Mouse (Mus musculus) heart, embryonic 13.5 days (tissue): ENCODE data around the gene Mdm4. TPM values are rescaled to one million over a fixed set of nuclear protein-coding genes. Genes with fewer than 3 reads are reported as not detected.
"Not testable (repeated sequence)": the region's sequence is repeated elsewhere in the genome, so short reads cannot be mapped to it uniquely, and the experiment has no call there.

Experiments used
- ATAC-seq: fragments of 200-750 bp; cut with Nextera tagmentation; 2 replicates; pipeline ENCODE4 v1.8.0; 2017; ENCODE audit warnings: moderate TSS enrichment; ENCODE audit not compliant: insufficient number of reproducible peaks, low FRiP score, low TSS enrichment; ENCODE audit errors: extremely low read depth
- H3K27ac ChIP-seq: fragments of 300-500 bp; sonication (generic); replicated peaks from 2 replicates; pipeline ENCODE4 v1.5.1; 2015; ENCODE audit warnings: moderate library complexity, mild to moderate bottlenecking, inconsistent platforms
- H3K27me3 ChIP-seq: fragments of 300-500 bp; sonication (generic); replicated peaks from 2 replicates; pipeline ENCODE4 v1.6.1; 2015; ENCODE audit warnings: mild to moderate bottlenecking, inconsistent platforms
- H3K36me3 ChIP-seq: fragments of 300-500 bp; sonication (generic); 2 replicates; pipeline ENCODE4 v1.6.1; 2015; ENCODE audit warnings: mild to moderate bottlenecking, inconsistent platforms
- H3K4me1 ChIP-seq: fragments of 300-500 bp; sonication (generic); 2 replicates; pipeline ENCODE4 v1.6.1; 2015; ENCODE audit warnings: inconsistent platforms
- H3K4me2 ChIP-seq: fragments of 300-500 bp; sonication (generic); 2 replicates; pipeline ENCODE4 v1.6.1; 2015; ENCODE audit warnings: inconsistent platforms, mild to moderate bottlenecking, moderate library complexity
- H3K4me3 ChIP-seq: fragments of 300-500 bp; sonication (generic); 2 replicates; pipeline ENCODE4 v1.5.1; 2015; ENCODE audit warnings: moderate library complexity, mild to moderate bottlenecking, inconsistent platforms
- H3K9ac ChIP-seq: fragments of 300-500 bp; sonication (generic); 2 replicates; pipeline ENCODE4 v1.6.1; 2015; ENCODE audit warnings: inconsistent platforms, mild to moderate bottlenecking, moderate library complexity
- H3K9me3 ChIP-seq: fragments of 300-500 bp; sonication (generic); 2 replicates; pipeline ENCODE4 v1.6.1; 2016; ENCODE audit warnings: inconsistent platforms
- WGBS: fragments of 180-500 bp; shearing (Covaris S2); methylation state at CpG from one replicate; pipeline ENCODE4 v1.1.7; 2015; ENCODE audit warnings: mixed read lengths; 5-methylcytosine and 5-hydroxymethylcytosine counted together
- polyA plus RNA-seq: library from polyadenylated mRNA; unstranded; fragments of >200 nt; fragmentation: Nextera tagmentation; extraction: Ambion mirVana; gene quantifications from 2 replicates; pipeline ENCODE4 v1.2.1, GENCODE M21; 2015

The Mdm4 gene
- polyA plus RNA-seq, 1 experiment from 2014 or later = 19.2 TPM

DNA sequence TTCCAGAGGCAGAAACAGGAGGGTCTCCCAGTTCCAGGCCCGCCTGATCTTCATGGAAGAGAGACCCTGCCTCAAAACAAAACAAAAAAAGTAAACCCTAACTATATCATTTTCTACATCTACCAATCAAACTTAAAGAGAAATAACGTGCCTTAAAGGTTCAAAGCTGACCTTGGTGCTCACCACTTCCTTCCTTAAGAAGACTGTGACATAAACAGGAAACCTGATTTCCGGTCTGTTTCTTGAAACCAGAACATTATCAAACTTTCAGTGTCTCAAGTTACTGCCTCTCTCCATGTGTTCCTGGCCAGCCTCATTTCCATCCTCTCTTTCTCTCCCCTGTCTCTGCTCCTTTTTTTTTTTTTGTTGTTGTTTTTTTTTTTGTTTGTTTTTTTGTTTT is 617 bp downstream of the Mdm4 start:
- WGBS = 72% methylated on average over 3 of the region's 3 CpGs

GRCm38 (mm10) chr1:133027980-133028379 is 2.4 kb downstream of the Mdm4 start:
- Histone ChIP-seq H3K4me3 (no peak overlapping the region), H3K4me1 (peaks cover 14% of the 10 kb centered on the region), H3K9ac (no peak overlapping the region), H3K27me3 (no peaks in the 10 kb centered on the region), H3K36me3 (no peaks in the 10 kb centered on the region), H3K27ac (no peak overlapping the region), H3K4me2 (no peak overlapping the region), H3K9me3 (no peaks in the 10 kb centered on the region)
- no peak for ATAC-seq
- 29% methylated on average over 7 of the region's 7 CpGs for WGBS

More for the DNA sequence above, 617 bp downstream of the Mdm4 start:
- H3K27ac ChIP-seq = no peak overlapping the region
- peaks cover 7% of the 10 kb centered on the region for H3K4me1 ChIP-seq
- H3K9me3 ChIP-seq = no peaks in the 10 kb centered on the region
- H3K27me3 ChIP-seq = no peaks in the 10 kb centered on the region
- H3K9ac ChIP-seq = no peak overlapping the region
- H3K36me3 ChIP-seq = no peaks in the 10 kb centered on the region
- no peak overlapping the region for H3K4me3 ChIP-seq
- no peak for ATAC-seq
- H3K4me2 ChIP-seq = no peak overlapping the region

DNA sequence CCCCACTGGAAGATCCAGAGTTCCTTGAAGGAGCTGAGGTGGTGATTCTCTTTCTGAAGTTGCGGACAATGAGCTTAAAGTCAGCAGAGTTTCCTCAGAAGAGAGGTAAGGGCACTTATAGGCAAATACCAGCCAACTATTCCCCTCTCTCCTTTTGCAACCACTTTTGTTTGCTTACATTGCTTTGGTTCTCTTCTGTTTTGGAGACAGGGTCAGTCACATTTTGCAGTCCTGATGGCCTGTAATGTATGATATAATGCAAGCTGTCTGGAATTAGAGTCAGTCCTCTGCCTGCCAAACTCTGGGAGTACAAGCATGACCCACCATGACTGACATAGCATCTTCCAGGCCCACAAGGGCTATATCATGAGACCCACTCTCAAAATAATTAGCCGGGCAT is 3.2 kb downstream of the Mdm4 start:
- no peak overlapping the region for H3K4me2 ChIP-seq
- WGBS = 96% methylated on average over 2 of the region's 2 CpGs
- no peak for ATAC-seq
- H3K27ac ChIP-seq = no peak overlapping the region
- H3K36me3 ChIP-seq = no peaks in the 10 kb centered on the region; the same call in 1 of the 2 replicates
- peaks cover 8% of the 10 kb centered on the region for H3K4me1 ChIP-seq
- no peak overlapping the region for H3K9ac ChIP-seq
- H3K27me3 ChIP-seq = no peaks in the 10 kb centered on the region
- H3K4me3 ChIP-seq = no peak overlapping the region
- H3K9me3 ChIP-seq = no peaks in the 10 kb centered on the region

DNA sequence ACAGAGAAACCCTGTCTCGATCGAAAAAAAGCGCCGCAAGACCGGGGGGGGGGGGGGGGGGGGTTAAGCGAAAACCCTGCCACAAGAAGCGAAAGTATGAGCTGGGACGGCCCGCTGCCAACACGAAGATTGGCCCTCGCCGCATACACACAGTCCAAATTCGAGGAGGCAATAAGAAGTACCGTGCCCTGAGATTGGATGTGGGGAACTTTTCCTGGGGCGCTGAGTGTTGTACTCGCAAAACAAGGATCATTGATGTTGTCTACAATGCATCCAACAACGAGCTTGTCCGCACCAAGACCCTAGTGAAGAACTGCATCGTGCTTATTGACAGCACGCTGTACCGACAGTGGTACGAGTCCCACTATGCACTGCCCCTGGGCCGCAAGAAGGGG is 4.6 kb downstream of the Mdm4 start:
- H3K9ac ChIP-seq = peak overlapping the region; percentile 96
- not testable (repeated sequence) for H3K27me3 ChIP-seq, H3K36me3 ChIP-seq, H3K9me3 ChIP-seq, ATAC-seq
- H3K4me2 ChIP-seq = peak overlapping the region; percentile 78
- H3K4me1 ChIP-seq = peaks cover 14% of the 10 kb centered on the region
- WGBS = 25% methylated on average over 22 of the region's 23 CpGs
- peak overlapping the region; percentile 83 for H3K4me3 ChIP-seq
- H3K27ac ChIP-seq = peak overlapping the region; percentile 89

DNA sequence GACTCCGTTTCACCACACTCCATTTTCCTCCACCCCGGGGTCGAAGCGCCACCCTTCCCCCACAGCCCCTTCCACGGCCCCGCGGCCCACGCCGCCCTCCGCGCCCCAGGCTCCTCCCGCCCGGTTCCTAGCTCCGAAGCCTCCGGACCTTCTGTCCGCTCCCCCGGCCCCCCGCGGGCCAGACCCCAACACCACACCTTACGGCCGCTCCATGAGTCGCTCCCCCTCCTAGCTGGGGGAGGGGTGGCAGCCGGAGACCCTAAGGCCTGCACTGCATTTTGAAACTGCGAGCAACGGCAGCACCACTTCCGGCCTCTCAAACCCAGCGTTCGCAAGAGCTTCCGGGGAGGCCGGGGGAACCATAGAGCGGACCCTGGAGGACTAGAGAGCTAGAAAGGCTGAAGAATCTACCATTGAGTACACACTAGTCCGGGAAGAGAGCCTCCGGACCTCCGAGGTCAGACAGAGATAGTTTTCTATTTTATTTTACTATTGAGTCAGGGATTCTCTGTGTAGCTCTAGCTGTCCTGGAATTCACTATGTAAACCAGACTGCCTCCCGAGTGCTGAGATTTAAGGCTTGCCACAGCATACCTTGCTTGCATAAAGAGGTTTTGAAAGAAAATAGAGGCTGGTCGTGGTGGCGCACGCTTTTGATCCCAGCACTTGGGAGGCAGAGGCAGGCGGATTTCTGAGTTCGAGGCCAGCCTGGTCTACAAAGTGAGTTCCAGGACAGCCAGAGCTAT is 5.1 kb downstream of the Mdm4 start:
- WGBS = under 1% methylated on average over 39 of the region's 40 CpGs
- Histone ChIP-seq H3K36me3 (peaks cover 7% of the 10 kb centered on the region), H3K27me3 (no peaks in the 10 kb centered on the region), H3K4me1 (peaks cover 19% of the 10 kb centered on the region), H3K27ac (peak overlapping the region; percentile 89), H3K9me3 (no peaks in the 10 kb centered on the region), H3K4me2 (peak overlapping the region; percentile 78), H3K4me3 (peak overlapping the region; percentile 83), H3K9ac (peak overlapping the region; percentile 96)
- ATAC-seq = peak; percentile 85

DNA sequence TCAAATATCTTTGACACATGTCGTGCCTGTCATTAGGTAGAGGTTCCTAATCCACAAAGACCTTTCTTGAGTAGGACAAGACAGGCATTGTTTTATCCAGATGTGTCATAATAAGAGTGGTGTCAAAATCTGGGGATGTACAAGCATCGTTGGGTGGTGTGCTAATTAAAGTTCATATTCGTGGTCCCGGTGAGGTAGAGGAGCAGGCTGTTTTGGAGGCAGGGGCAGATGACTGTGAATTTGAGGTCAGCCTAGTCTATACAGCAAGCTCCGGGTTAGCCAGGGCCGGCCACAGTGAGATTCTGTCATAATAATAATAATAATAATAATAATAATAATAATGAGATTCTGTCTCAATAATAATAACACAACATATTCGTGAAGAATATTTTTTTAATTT is 5.9 kb downstream of the Mdm4 start:
- Histone ChIP-seq H3K9ac (peak overlapping the region; percentile 96), H3K36me3 (peaks cover 7% of the 10 kb centered on the region), H3K27me3 (no peaks in the 10 kb centered on the region), H3K27ac (peak overlapping the region; percentile 89), H3K4me2 (peak overlapping the region; percentile 78), H3K9me3 (no peaks in the 10 kb centered on the region), H3K4me3 (peak overlapping the region; percentile 83), H3K4me1 (peaks cover 24% of the 10 kb centered on the region)
- 35% methylated on average over 7 of the region's 7 CpGs for WGBS
- ATAC-seq = no peak

DNA sequence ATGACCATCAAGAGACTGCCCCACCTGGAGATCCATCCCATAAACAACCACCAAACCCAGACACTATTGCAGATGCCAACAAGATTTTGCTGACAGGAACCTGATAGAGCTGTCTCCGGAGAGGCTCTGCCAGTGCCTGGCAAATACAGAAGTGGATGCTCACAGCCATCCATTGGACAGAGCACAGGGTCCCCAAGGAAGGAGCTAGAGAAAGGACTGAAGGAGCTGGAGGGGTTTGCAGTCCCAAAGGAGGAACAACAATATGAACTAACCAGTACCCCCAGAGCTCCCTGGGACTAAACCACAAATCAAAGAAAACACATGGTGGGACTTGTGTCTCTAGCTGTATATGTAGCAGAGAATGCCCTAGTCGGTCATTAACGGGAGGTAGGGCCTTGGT is 6.6 kb downstream of the Mdm4 start:
- H3K27me3 ChIP-seq, H3K27ac ChIP-seq, H3K9me3 ChIP-seq, ATAC-seq: not testable (repeated sequence)
- WGBS = 92% methylated on average over 3 of the region's 3 CpGs
- Histone ChIP-seq H3K4me3 (peak overlapping the region; percentile 83), H3K9ac (peak overlapping the region; percentile 96), H3K4me1 (peaks cover 25% of the 10 kb centered on the region), H3K36me3 (peaks cover 11% of the 10 kb centered on the region), H3K4me2 (peak overlapping the region; percentile 78)

GRCm38 (mm10) chr1:133021971-133022370 is 8.4 kb downstream of the Mdm4 start:
- not testable (repeated sequence) for H3K9me3 ChIP-seq, ATAC-seq, H3K27ac ChIP-seq, H3K4me3 ChIP-seq, H3K4me2 ChIP-seq, H3K9ac ChIP-seq, H3K27me3 ChIP-seq
- peaks cover 26% of the 10 kb centered on the region for H3K36me3 ChIP-seq
- peaks cover 25% of the 10 kb centered on the region for H3K4me1 ChIP-seq
- WGBS = 95% methylated on average over 2 of the region's 2 CpGs

DNA sequence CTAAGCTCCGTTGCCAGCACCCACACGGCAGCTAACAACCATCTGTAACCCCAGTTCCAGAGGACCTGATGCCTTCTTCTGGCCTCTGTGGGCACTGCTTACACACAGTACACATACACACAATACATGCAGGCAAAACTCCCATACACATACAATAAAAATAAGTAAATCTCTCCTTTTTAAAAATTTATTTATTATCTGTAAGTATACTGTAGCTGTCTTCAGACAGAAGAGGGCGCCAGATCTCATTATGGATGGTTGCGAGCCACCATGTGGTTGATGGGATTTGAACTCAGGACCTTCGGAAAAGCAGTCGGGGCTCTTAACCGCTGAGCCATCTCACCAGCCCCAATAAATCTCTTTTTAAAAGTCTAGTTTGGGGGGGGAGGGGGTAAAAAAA is 9.0 kb downstream of the Mdm4 start:
- Histone ChIP-seq H3K9ac (no peak overlapping the region), H3K9me3 (no peaks in the 10 kb centered on the region), H3K4me3 (no peak overlapping the region), H3K36me3 (peaks cover 32% of the 10 kb centered on the region), H3K4me1 (peaks cover 25% of the 10 kb centered on the region), H3K27me3 (no peaks in the 10 kb centered on the region), H3K27ac (no peak overlapping the region), H3K4me2 (no peak overlapping the region)
- ATAC-seq = no peak
- 91% methylated on average over 7 of the region's 7 CpGs for WGBS

- Histone ChIP-seq H3K36me3 (peaks cover 43% of the 10 kb centered on the region), H3K4me2 (no peak overlapping the region), H3K9ac (peak overlapping the region; percentile 37; the same call in 1 of the 2 replicates), H3K4me1 (peaks cover 25% of the 10 kb centered on the region), H3K9me3 (no peaks in the 10 kb centered on the region), H3K4me3 (no peak overlapping the region), H3K27me3 (no peaks in the 10 kb centered on the region), H3K27ac (0 out of 2 replicates have a peak overlapping the region, but pooled peaks have one; percentile 39)
- no peak for ATAC-seq
- 68% methylated on average over 3 of the region's 3 CpGs for WGBS
These were observed 10.0 kb downstream of the Mdm4 start for GRCm38 (mm10) chr1:133020137-133020894.

DNA sequence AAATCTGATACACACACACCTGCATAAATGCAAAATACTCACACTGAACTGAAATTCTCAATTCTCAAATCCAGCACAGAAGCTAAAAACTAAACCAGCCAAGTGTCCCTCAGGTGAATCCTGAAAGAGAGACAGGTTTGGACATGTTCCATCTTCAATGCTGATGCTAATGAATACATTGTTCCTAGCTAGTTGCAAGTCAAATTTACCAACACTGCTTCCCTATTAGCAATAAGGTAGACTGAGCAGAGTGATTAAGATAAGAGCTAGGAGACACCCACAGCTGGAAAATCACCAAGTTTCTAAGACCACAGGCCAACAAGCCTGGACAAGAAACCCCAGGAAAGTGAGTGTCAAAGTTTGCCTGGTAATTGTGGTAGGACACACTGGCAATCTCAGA is 11.0 kb downstream of the Mdm4 start:
- no peak for ATAC-seq
- Histone ChIP-seq H3K9me3 (no peaks in the 10 kb centered on the region), H3K4me3 (no peak overlapping the region), H3K27me3 (no peaks in the 10 kb centered on the region), H3K4me2 (no peak overlapping the region), H3K9ac (0 out of 2 replicates have a peak overlapping the region, but pooled peaks have one; percentile 10), H3K4me1 (peaks cover 22% of the 10 kb centered on the region), H3K27ac (no peak overlapping the region), H3K36me3 (peaks cover 52% of the 10 kb centered on the region)
